Mouse (Mus musculus) left cerebral cortex, adult 2 months (tissue): ENCODE measurements around the gene Gsto2. TPM values are rescaled to one million over a fixed set of nuclear protein-coding genes. Genes with fewer than 3 reads are reported as not detected.
"Not testable (repeated sequence)": the region's sequence is repeated elsewhere in the genome, so short reads cannot be mapped to it uniquely, and the experiment has no call there.

Source experiments
- DNase-seq, 2 experiments: peaks; one replicate each; pipeline ENCODE4 v3.0.0; 2021 to 2022; ENCODE audit warnings: low spot score in 2 of 2, mixed read lengths in 1 of 2; ENCODE audit errors: extremely low spot score in 1 of 2
- H3K27ac ChIP-seq: fragments of 200-600 bp; 2 replicates; pipeline ENCODE4 v1.8.1; 2022
- H3K4me3 ChIP-seq: fragments of 200-600 bp; 2 replicates; pipeline ENCODE4 v1.8.1; 2022
- CTCF ChIP-seq: fragments of 200-600 bp; IDR thresholded peaks from 2 replicates; pipeline ENCODE4 v1.8.1; 2022; ENCODE audit warnings: antibody characterized with exemption, mild to moderate bottlenecking, moderate library complexity
- intact Hi-C: fragments of 180-260 bp; cut with DNase I; formaldehyde crosslinking; loops from one replicate; pipeline ENCODE4 v1.15.1; 2025
- total RNA-seq, 2 experiments: library from RNA; stranded (reverse); gene quantifications; 2 replicates each; pipeline ENCODE4 v1.2.3; 2021

The Gsto2 gene
- total RNA-seq, 2 experiments from 2014 or later, result 1.4 to 2.2 TPM

GRCm38 (mm10) chr19:47836701-47837526 lies 28.4 kb upstream of the Gsto2 start:
- peak; percentile 64 for TF ChIP-seq CTCF
- DNase-seq, result peak; percentile 54 to 57
- intact Hi-C loops, result no loop called here
- Histone ChIP-seq H3K27ac (no peak overlapping the region), H3K4me3 (peak overlapping the region; percentile 50)

- H3K4me3 ChIP-seq, result peak overlapping the region; percentile 50
- no peak overlapping the region for H3K27ac ChIP-seq
- intact Hi-C loops, result no loop called here
- no peak for TF ChIP-seq CTCF
- no peak for DNase-seq
Observed at GRCm38 (mm10) chr19:47837527-47837901, 27.8 kb upstream of the Gsto2 start.

- intact Hi-C loops, H3K27ac ChIP-seq, H3K4me3 ChIP-seq, DNase-seq: not testable (repeated sequence)
Observed at GRCm38 (mm10) chr19:47841234-47841633, 24.1 kb upstream of the Gsto2 start.

GRCm38 (mm10) chr19:47849735-47850134 lies 15.6 kb upstream of the Gsto2 start:
- intact Hi-C loops, result no loop called here
- no peak for DNase-seq
- no peak for TF ChIP-seq CTCF

GRCm38 (mm10) chr19:47852131-47852530 lies 13.2 kb upstream of the Gsto2 start:
- intact Hi-C loops, H3K4me3 ChIP-seq: not testable (repeated sequence)

More at GRCm38 (mm10) chr19:47849735-47850134, 15.6 kb upstream of the Gsto2 start:
- H3K27ac ChIP-seq, result no peak overlapping the region
- no peak overlapping the region for H3K4me3 ChIP-seq

GRCm38 (mm10) chr19:47853053-47853452 lies 12.3 kb upstream of the Gsto2 start:
- no peak for DNase-seq
- H3K27ac ChIP-seq, result no peak overlapping the region
- H3K4me3 ChIP-seq, result no peak overlapping the region
- TF ChIP-seq CTCF, result no peak
- intact Hi-C loops, result no loop called here

More at GRCm38 (mm10) chr19:47852131-47852530, 13.2 kb upstream of the Gsto2 start:
- DNase-seq, H3K27ac ChIP-seq: not testable (repeated sequence)

GRCm38 (mm10) chr19:47853951-47854795 lies 11.2 kb upstream of the Gsto2 start:
- H3K27ac ChIP-seq, result peak overlapping the region; percentile 76
- TF ChIP-seq CTCF, result peak; percentile 46
- no peak for DNase-seq
- intact Hi-C loops, result no loop called here
- H3K4me3 ChIP-seq, result peak overlapping the region; percentile 87

- peak; percentile 87 to 89 for DNase-seq
- Histone ChIP-seq H3K27ac (peak within 1 kb of the TSS; percentile 76), H3K4me3 (peak within 1 kb of the TSS; percentile 87)
- no peak for TF ChIP-seq CTCF
- intact Hi-C loops, result no loop called here
Observed at GRCm38 (mm10) chr19:47854796-47855783, 10.2 kb upstream of the Gsto2 start, which contains the start of gene Gsto1. Gene Gsto1 (plus strand): TSS chr19:47854970.

- intact Hi-C loops, result no loop called here
- no peak for TF ChIP-seq CTCF
- H3K27ac ChIP-seq, result no peak overlapping the region
- H3K4me3 ChIP-seq, result no peak overlapping the region
- no peak for DNase-seq
Observed at GRCm38 (mm10) chr19:47857957-47858942, 7.1 kb upstream of the Gsto2 start.

GRCm38 (mm10) chr19:47859180-47859579 lies 6.2 kb upstream of the Gsto2 start:
- TF ChIP-seq CTCF, result no peak

More at GRCm38 (mm10) chr19:47859180-47859579, 6.2 kb upstream of the Gsto2 start:
- H3K27ac ChIP-seq, result no peak overlapping the region
- no peak for DNase-seq
- H3K4me3 ChIP-seq, result no peak overlapping the region
- intact Hi-C loops, result no loop called here
